Mouse (Mus musculus) adrenal gland, postnatal 10 days (tissue): ENCODE measurements at regions not wholly inside any gene's neighbourhood (a gene's known extent, or its start where the extent isn't known, plus 50 kb on each side); places are given as distances from the start of the nearest gene placed in this dataset.
"Not testable (repeated sequence)": the region's sequence is repeated elsewhere in the genome, so short reads cannot be mapped to it uniquely, and the experiment has no call there.

Experiments used
- DNase-seq: peaks from one replicate; pipeline ENCODE4 v3.0.0; 2021; ENCODE audit warnings: mixed read lengths

DNA sequence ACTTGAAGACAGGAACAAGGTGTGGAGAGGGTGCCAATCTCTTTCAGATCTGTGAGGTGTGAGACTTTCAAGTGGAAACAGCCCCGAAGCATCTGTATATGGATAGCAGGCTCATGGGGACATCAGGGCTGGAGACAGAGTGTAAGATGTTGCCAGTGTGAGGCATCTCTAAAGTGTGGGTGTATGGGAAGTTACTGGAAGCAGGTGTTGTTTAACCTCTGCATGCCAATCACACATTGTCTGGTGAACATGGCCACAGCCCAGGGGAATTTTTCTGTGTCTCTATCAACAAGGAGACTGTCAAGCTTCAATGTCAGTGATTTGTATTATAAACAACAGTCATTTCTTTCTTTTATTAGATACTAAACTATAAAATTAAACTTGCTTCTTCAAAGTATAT lies 163.0 kb upstream of the Klf4 start:
- no peak for DNase-seq

DNA sequence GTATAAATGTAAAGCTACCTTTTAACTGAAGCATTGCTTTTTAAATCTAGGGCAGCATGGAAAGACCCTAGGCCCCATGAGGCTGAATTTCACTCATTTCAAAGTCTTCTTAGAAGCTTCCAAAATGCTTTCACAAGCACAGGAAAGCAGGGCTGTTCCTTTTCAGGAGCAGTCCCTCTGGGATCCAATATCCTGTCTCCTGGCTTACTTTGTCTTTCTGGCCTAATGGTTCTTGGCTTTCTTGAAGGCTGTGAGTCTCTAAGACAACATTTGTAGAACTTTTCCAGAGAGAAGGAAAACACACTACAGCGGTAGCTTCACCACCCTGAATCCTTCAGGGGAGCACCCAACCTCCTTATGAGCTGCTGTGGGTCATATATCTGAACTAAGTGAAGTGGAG lies 157.2 kb upstream of the Klf4 start:
- DNase-seq, result peak; percentile 5

DNA sequence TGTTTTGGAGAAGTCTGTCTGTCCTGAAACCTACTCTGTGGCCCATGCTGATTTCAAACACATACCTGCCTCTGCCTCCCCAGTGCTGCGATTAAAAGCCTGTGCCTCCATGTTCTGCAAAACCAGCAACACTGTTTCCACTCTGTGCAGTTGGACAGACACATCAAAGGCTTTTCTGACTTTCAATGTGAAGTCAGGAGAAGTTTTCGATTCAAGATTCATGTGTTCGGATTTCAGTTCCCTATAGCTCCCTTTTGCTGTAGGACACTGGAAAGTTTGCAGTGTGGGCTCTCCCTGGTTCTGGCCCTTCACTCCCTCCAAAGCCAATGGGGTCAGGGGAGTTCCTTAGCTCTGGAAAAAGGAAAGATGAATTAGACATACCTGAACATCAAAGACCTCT lies 154.5 kb upstream of the Klf4 start:
- no peak for DNase-seq

DNA sequence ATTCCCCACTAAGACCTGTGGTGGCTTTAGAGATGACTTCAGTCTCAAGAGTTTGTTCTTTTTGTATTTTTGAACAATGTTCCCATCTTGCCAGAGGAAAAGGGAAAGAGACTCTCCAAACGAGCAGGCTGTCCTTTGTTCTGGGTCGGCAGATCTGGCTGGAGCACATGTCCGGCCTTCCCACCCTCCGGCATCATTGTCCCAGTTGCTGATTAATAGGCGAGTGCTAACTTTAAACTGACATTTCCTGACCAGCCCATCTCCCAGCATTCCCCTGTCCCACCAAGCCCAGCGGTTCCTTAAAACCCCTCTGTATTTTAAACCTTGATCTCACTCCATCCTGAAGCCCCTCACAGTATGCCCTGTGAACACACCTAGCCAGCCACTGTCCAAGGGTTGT lies 140.0 kb upstream of the Klf4 start:
- DNase-seq, result no peak

DNA sequence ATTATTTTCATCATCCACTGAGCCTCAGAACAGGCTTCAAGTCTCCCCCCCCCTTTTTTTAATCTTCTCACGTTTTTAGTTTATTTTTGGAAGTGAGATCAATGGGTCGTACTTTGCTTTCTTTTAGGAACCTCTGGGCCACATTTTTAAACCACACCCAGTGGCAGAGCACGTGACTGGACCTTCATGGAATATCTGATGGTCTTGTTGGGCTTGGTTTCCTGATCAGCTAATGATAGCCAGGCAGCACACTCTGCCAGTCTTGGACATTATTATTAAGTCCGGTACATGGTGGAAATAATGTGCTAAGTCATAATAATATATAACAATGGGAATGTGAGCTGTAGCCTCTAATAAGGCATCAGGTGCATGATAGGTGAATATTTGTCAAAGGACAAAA lies 138.0 kb upstream of the Klf4 start:
- no peak for DNase-seq

DNA sequence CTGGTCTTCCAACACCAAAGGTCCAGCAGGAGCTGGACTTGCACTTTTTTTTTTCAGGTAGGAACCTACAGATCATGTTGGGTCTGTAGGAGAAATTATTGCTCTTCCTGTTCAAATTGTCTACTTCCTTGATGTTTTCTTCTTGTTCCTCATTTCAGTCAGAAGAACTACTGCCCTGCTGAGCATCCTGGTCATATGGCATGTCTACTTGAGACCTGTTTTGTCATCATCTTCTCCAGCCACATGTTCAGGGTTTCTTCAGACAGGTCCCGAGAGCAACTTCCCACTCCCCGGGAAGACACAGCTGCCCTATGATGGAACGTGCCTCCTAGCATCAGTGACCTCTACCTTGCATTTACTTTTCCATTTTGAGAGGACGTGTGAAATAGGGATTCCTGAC lies 132.6 kb upstream of the Klf4 start:
- no peak for DNase-seq

DNA sequence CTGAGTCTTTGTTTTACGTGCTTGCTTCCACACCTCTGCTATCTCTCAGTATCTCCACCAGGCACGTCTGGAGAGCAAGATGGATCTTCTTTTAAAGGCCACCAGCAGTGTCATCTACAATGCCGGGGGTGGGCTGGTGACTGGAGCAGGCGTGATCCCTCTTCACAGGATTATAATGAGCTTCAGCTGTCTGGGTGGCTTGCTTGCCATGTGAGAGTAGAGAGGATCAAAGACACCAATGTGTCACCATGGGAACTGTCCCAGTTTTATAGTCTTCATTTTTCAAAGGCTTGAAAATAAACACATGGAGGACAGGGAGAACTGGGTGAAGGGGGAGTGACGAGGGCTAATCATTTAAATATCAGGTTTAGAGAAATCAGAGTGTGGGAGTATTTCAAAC lies 131.6 kb upstream of the Klf4 start:
- DNase-seq, result no peak

DNA sequence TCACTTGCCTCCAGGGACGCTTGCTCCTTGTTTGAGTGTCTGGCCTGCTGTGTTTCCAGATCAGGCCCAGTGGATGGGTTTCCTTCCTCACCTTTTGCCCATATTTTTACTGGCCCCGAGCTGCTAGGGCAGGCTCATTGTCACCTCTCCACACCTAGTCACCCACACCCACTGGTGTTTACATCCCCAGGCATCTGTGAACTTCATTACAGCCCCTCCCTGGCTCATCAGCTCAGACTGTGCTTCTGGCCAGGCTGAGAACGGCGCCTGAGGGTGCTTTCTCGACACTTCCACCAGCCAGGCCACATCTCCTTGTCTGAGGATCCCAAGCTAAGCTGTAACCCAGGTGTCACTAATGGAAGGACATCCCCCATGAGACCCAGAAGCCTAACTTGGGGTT lies 129.8 kb upstream of the Klf4 start:
- no peak for DNase-seq

DNA sequence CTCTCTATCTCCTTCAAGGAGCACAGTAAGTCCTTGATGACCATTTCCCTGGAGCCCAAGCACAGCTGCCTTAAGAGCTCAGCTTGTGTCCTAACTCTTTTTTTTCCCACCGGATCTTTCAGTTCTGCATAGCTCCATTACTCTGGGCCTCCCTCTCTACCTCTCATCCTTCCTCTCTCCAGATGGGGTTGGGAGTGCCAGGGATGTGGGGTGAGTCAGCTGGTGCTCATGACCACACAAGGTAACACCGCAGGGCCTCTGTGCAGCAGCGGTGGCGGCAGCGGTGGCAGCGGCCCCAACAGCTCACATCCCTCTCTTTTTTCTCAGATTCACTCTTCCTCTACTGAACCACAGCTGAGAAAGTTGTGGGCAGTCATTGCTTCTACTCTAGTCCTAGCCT lies 126.6 kb upstream of the Klf4 start:
- no peak for DNase-seq

DNA sequence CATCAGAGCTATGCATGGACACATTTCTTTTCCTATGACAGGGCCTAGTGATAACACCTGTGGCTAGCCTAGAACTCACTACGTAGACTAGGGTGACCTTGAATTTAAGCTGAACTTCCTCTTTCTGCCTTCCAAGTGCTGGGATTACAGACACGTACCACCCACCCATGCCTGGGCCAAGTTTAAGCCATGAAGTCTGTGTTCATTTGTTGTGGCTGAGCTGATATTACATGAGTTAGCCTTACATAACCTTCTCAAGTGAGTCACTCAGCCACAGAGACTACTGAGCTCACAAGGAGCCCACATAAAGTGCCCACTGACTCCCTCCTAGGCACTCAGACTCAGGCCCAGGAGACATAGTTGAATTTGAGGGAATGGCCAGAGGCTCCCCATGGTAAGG lies 123.1 kb upstream of the Klf4 start:
- DNase-seq, result no peak

DNA sequence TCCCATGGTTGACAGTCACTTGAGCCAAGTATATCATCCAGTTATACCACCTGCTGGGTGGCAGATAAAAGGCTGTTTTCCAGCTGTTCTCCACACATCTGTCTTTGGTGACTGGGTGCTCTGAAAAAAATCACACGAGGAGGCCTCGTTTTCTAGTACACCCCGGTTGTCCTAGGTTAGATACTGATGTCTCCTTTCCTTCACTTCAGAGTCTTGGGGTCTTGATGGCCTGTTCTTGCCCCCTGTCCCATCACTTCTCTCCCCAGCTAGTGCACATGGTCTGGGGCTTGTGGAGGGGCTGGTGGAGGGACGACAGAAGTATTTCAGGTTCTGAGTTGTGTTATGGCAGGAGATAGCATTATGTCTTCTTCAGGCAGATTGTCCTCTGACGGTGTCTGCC lies 120.4 kb upstream of the Klf4 start:
- no peak for DNase-seq

DNA sequence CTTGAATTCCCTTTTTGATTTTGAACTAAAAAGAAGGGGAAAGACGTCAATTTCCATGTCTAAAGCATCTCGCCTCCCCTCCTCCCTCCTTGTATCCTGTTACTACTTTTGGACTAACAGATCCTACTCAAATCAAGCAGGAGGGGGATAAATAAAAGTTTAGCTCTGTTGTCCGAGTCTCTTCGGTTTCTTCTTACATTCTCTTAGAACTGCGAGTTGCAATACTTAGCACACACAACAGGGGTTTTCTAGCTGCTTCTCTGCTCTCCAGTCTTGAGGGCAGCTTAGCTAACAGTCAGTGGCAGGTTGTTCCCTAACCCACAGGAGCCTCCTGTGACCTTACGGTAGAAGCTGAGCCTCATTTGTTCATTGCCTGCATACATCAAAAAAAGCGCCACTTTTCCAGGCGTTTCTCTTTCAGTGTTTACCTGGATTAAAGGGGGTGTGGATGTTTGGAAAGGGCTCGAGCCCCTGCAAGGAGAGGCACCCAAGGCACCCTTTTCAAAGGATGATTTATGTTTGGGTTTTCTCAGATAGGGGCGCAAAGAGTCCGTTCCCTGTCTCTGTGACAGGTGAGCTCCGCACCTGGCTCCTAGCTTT lies 119.6 kb upstream of the Klf4 start:
- peak; percentile 32 for DNase-seq

DNA sequence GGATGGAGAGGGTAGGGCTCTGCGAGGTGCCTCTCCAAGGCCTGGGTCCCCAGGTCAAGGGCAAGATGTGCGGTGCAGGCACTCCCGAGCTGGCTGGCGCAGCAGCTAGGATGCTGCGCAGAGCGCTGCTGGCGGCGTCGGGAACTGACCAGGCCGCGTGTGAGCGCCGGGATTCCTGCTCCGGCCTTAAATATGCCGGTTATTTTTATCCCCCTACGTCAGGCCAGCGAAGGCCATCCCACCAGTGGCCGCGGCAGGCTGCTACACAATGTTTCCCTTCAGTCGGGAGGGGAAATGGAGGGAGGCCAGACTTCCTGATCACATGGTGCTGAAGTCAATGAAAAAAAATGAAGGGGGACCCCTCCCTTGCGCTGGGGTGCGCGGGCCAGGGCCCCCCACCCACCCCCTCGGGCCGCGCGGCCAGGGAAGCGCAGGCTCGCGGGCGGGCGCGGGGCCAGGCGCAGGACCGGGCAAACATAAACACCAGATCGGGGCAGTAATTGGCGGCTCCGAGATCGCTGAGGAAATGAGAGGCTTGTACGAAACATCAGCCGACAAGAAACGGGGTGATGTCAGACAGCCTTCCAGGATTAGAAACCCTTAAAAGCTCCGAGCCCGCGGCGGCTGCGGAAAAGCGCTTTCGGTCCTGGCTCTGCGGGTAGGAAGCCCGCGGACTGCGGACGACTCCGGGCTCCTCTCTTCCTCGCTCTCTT lies 118.9 kb upstream of the Klf4 start:
- DNase-seq, result peak; percentile 88

DNA sequence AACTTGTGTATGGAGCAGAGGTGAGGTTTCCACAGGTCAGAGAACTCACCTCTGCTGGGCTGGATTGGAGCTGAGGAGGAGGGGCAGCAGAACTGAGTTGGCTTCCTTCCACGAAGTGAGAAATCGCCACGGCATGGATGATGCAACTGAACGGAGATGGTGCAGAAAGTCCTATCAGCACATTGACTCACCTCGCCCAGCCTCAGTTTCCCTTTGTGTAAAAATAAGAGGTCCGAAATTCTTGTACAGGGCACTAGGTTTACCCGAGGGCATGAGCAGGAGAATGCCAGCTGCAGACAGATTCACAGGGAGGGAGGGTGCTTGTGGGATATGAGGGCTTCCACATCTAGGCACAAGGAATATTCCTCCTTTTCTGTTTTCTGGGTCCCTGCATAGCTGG lies 117.9 kb upstream of the Klf4 start:
- no peak for DNase-seq

DNA sequence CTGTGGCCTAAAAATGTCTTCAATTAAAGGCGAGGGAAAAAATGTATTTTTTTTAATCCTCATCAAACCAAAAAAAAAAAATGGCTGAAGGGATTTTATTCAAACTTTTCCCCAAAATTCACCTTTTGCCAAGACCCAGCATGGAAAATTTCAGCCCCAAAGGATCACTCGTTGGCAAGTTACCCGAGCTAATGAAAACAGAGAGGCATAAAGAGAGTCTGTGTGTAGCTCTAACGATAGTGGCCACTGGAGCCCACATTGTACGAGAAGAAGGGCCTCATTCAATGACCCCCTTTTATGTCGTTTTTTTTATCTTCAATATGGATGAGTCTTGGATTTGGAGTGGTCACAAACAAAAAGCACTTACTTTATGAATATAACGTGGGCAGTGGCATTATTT lies 116.1 kb upstream of the Klf4 start:
- DNase-seq, result peak; percentile 45

DNA sequence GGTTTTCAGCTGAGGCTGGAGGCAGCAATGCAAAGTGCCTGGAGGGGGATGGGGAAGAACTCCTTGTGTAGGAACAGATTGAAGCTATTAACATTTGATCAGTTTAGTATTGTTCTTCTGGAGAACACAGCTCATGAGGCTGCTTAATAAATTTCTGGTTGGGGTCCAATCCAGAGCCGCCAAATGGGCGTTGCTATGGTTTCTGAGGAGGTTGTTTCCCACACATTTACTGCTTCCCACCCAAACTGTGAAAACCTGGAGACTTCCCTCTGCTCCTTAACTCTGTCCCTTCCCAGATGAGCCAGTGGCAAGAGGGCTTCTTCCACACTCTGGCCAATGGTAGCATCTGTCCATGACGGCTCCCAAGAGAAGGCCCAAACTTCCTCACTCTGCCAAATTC lies 113.2 kb upstream of the Klf4 start:
- DNase-seq, result no peak

DNA sequence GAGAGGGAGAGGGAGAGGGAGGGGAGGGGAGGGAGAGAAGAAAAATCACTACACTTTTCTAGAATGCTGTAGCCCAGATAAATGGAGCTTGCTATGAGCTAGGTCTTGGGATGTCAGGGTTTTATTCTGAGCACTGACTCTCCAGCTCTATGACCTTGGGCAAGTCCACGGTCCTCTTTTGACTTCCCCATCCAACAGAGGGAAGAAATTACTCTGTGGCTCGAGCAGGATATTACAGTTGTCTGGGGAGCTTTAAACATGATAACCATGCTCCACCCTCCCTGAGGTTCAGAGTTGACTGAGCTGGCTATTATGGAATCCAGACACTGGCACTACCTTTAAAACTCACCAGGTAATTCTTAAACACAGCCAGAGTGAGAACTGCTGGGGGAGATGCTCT lies 112.6 kb upstream of the Klf4 start:
- no peak for DNase-seq

DNA sequence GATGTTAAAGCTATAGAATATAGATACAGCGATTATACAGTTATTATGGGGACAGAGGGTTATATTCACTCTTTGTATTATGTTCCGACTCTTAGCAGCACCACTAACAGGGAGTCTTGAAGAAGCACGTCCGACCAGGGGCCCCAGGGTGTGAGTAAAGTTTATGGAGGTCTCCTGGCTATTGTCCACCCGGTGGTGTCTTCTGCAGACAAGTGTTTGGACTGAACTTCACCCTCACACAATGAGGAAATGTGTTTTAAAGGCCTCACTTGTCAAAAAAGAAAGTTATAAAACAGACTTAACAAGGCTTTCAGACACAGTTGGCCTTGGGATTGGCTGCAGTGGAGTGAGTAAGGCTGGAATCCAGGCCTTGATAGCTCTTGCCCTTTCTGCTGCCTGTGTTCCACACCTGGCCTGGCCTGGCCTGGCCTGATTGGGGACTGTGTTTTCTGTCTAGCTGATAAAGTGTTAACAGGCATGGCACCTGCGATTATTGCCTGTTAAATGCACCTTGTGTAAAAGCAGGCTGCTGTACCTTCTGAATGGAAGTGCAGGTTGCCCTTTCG lies 102.8 kb upstream of the Klf4 start:
- no peak for DNase-seq

DNA sequence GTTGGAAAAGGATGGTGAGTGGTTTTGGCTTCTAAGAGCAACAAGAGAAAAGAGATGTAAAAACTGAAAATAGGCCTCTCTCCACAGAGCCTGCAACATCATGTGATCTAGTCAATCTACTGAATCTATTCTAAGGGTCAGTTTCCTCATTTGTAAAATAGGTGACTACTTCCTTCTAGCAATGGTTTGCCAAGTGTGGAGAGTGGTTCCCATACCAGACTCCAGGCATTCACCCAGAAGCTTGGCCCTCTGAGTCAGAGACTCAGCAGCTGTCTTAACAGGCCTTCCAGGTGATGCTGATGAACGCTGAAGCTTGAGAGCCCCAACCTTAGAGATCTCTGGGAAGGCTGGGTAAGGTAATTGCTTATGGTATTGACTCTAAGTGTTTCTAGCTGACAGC lies 98.9 kb upstream of the Klf4 start:
- no peak for DNase-seq

DNA sequence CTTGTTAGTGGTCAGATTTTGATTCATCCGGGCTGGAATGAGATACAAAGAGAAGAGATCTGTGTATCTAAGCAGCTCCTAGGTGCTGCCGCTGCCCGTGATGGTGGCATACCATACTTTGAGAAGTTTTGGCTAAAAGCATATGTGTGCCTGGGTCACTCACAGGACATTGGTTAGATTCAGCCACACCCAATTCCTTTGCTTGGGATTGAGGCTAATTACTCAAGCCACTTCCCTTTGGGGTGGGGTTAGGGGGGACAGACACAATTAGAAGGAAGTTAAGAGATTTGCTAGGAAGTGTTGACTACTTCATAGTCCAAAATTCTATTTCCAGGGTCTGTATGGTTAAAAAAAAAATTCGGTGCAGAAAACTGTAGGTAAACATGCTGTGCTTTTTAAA lies 97.9 kb upstream of the Klf4 start:
- DNase-seq, result not testable (repeated sequence)

DNA sequence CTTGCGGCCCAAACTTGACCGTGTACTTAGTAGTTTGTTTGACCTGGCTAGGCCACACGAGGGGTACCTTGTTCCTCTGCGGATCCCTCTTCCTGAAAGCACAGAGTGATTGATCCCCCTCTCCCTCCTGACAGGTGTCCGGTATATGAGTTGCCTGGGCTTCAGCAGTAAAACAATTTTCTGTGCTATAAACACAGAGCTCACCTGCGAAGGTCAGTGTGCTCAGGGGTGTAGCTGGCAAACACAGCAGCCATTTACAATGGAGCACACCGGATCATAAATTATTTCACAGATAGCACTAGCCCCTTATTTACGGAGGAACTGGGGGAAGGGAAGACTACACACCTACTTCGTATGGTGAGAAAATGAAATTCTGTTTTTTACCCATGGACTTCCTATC lies 92.5 kb upstream of the Klf4 start:
- DNase-seq, result no peak

DNA sequence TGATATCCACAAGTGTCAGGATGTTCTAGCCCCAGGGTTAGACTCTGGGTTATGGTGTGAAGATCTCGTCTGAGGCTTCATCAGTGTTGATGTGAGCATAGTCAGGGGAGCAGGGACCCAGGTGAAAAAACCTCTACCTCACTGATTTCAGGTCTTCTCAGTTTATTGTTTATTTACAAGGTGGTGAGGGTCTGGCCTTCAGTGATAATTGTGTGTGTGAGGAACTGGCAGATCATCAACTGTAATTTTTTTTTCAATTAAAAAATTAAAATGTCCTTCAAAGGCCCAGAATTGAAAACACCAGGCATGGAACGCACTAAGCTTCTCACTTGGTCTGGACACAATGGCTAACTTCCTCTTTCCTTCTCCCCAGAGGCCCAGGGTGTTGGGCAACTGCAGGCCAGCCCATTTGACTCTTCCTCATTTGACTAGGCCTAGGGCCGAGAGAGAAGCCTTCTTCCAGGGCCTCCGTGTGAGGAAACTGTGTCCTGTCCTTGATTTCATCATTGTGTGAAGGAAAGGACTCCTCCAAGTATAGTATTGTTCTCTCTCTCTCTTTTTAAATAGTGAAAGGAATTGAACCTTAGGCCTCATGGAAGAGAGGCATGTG lies 91.0 kb upstream of the Klf4 start:
- DNase-seq, result peak; percentile 61

DNA sequence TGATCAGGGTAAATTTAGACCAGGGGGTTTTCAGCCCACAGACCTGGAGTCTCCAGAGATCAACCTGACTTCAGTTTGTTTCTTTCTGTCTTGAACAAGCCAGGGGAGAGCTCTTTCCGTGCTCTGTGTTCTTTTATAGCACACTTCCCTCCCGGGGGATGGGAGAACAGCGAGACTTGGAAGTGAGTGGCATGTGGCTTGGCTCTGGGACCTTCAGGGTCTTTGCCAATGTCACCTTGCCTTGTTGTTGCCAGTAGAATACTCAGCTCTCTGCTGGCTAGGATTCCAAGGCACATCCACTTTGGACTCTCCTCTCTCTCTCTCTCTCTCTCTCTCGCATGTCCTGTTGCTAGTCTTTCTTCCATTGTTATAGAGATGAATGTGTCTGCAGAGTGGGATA lies 90.4 kb upstream of the Klf4 start:
- DNase-seq, result peak; percentile 52

DNA sequence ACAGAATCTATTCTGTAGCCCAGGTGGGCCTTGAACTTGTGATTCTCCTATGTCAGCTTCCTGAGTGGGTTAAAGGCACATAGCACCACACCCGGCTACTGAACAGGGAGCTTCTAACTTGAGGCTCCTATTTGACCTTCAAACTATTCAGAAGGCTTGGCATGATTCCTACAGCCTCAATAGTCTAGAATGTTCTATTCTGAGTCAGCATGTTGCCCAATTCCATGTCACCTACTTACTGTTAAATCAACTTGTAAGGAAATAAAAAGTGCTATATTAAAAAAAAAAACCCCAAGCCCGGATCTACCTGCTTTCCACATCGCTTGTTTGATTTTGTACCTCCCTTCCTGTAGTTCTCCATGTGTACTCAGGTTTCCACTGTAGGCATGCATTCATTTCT lies 87.6 kb upstream of the Klf4 start:
- no peak for DNase-seq
